Mouse (Mus musculus) brain, adult 2 months (tissue): Measurements from ENCODE around the gene Klf15.

Experiments
- DNase-seq: peaks from one replicate; pipeline ENCODE4 v3.0.0; 2011; ENCODE audit warnings: low read depth, low spot score

Gene Klf15

GRCm38 (mm10) chr6:90462181-90462706, at the start of gene Klf15:
Klf15 (plus strand) TSS chr6:90462576.
- DNase-seq = peak; percentile 93

- DNase-seq = peak; percentile 92
These were observed 39.8 kb upstream of the Klf15 start for GRCm38 (mm10) chr6:90422565-90422964.

GRCm38 (mm10) chr6:90425361-90425760, 37.0 kb upstream of the Klf15 start:
- no peak for DNase-seq

- no peak for DNase-seq
These were observed 36.4 kb upstream of the Klf15 start for GRCm38 (mm10) chr6:90426003-90426402.

GRCm38 (mm10) chr6:90428380-90428974, 33.9 kb upstream of the Klf15 start, which contains the start of gene Cfap100:
Cfap100 (minus strand) TSS chr6:90428797.
- DNase-seq = peak; percentile 76

GRCm38 (mm10) chr6:90429911-90430310, 32.5 kb upstream of the Klf15 start:
- DNase-seq = peak; percentile 81

GRCm38 (mm10) chr6:90431487-90431886, 30.9 kb upstream of the Klf15 start:
- DNase-seq = peak; percentile 80

GRCm38 (mm10) chr6:90434687-90435086, 27.7 kb upstream of the Klf15 start:
- DNase-seq = no peak

GRCm38 (mm10) chr6:90435195-90435618, 27.2 kb upstream of the Klf15 start:
- DNase-seq = peak; percentile 83

- no peak for DNase-seq
These were observed 26.0 kb upstream of the Klf15 start for GRCm38 (mm10) chr6:90436192-90436907.

GRCm38 (mm10) chr6:90437041-90437440, 25.3 kb upstream of the Klf15 start:
- no peak for DNase-seq

- DNase-seq = no peak
These were observed 15.5 kb upstream of the Klf15 start for GRCm38 (mm10) chr6:90446883-90447282.

- peak; percentile 92 for DNase-seq
These were observed 12.2 kb upstream of the Klf15 start for GRCm38 (mm10) chr6:90450179-90450578.

- DNase-seq = no peak
These were observed 11.7 kb upstream of the Klf15 start for GRCm38 (mm10) chr6:90450697-90451096.

- no peak for DNase-seq
These were observed 10.9 kb upstream of the Klf15 start for GRCm38 (mm10) chr6:90451512-90451911.

- DNase-seq = no peak
These were observed 9.8 kb upstream of the Klf15 start for GRCm38 (mm10) chr6:90452603-90453002.

GRCm38 (mm10) chr6:90453751-90454150, 8.6 kb upstream of the Klf15 start:
- DNase-seq = no peak

GRCm38 (mm10) chr6:90457421-90457820, 5.0 kb upstream of the Klf15 start:
- no peak for DNase-seq

- DNase-seq = no peak
These were observed 1.2 kb upstream of the Klf15 start for GRCm38 (mm10) chr6:90461181-90461580.

GRCm38 (mm10) chr6:90461771-90462170, 605 bp upstream of the Klf15 start:
- DNase-seq = peak; percentile 31

- DNase-seq = peak; percentile 63
These were observed 458 bp downstream of the Klf15 start for GRCm38 (mm10) chr6:90462841-90463227.

- peak; percentile 94 for DNase-seq
These were observed 969 bp downstream of the Klf15 start for GRCm38 (mm10) chr6:90463228-90463862.
